ENCODE assay signal across 20 mouse cellular contexts in genomic region chr8:56611736-56612135, GRCm38 (mm10).
"Had no signal": no experiment of that assay in that cellular context is flagged by ENCODE, and none has a peak within 500 bp of the region (broad histone marks: within the 10 kb centered on the region; RNA-seq: fewer than 3 reads in every experiment).

No protein-coding gene starts in this region.

- H3K27me3 ChIP-seq: midbrain, embryonic 12.5 days; midbrain, embryonic 15.5 days; neural tube, embryonic 12.5 days; neural tube, embryonic 15.5 days had no signal

- H3K4me3 ChIP-seq: left cerebral cortex, adult 2 months; midbrain, embryonic 12.5 days; midbrain, embryonic 15.5 days; neural tube, embryonic 12.5 days; neural tube, embryonic 15.5 days had no signal

- H3K36me3 ChIP-seq: midbrain, embryonic 12.5 days; midbrain, embryonic 15.5 days; neural tube, embryonic 12.5 days; neural tube, embryonic 15.5 days had no signal

- H3K9me3 ChIP-seq: midbrain, embryonic 12.5 days; midbrain, embryonic 15.5 days; neural tube, embryonic 12.5 days; neural tube, embryonic 15.5 days had no signal

- H3K27ac ChIP-seq: left cerebral cortex, adult 2 months; liver, embryonic 14.5 days; macrophage; midbrain, embryonic 12.5 days; midbrain, embryonic 15.5 days; neural tube, embryonic 12.5 days; neural tube, embryonic 15.5 days; stomach, postnatal 0 days had no signal

- H3K4me2 ChIP-seq: lung, embryonic 14.5 days; midbrain, embryonic 12.5 days; midbrain, embryonic 15.5 days; neural tube, embryonic 12.5 days; neural tube, embryonic 15.5 days had no signal

- H3K9ac ChIP-seq: liver, embryonic 14.5 days; liver, postnatal 0 days; lung, embryonic 14.5 days; midbrain, embryonic 12.5 days; midbrain, embryonic 15.5 days; neural tube, embryonic 12.5 days; neural tube, embryonic 15.5 days had no signal

- DNase-seq: kidney, postnatal 14 days; kidney, postnatal 4 days; layer of hippocampus, postnatal 36 days; liver, postnatal 0 days; lung, embryonic 14.5 days; right cerebral cortex, adult 18-20 months; right cerebral cortex, postnatal 14 days; right cerebral cortex, postnatal 4 days; thymus, adult 2 months; thymus, postnatal 14 days; thymus, postnatal 4 days had no signal

- H3K4me1 ChIP-seq: midbrain, embryonic 15.5 days; neural tube, embryonic 12.5 days had no signal

- ATAC-seq: liver, postnatal 0 days; lung, postnatal 0 days; midbrain, embryonic 15.5 days had no signal
